Mouse (Mus musculus) ES-E14 (cell line): ENCODE results near the gene Dus1l.

Source experiments
- CHD2 ChIP-seq: IDR thresholded peaks from 2 replicates; pipeline ENCODE4 v1.6.1; 2014; ENCODE audit warnings: mild to moderate bottlenecking, low read depth, low read length, inconsistent platforms
- ZC3H11A ChIP-seq: IDR thresholded peaks from 2 replicates; pipeline ENCODE4 v1.6.1; 2012; ENCODE audit warnings: low read depth, mild to moderate bottlenecking, inconsistent platforms, low read length, borderline replicate concordance

- TF ChIP-seq CHD2 = no peak
- TF ChIP-seq ZC3H11A = no peak
These were observed 34.5 kb upstream of the Dus1l start for GRCm38 (mm10) chr11:120830686-120831085.
